In the genomic region with DNA sequence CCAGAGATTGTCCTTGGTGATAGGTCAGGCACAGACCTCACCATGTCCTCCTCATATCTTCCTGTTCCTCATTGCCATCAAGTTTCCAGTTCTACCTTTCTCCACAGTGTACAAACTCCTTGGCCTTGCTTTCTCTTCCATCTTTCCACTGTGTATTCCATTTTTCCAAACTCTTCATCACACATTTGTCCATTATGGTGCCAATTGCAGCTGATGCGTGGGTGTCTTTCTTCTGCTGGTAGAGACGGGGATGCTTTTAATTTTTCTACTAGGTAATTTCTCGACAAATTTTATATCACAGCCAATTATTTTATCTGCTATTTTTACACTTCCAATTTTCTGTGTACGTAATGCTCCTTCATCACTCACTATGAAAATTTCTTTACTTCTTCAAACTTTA, we compare ENCODE assay signal across 21 mouse cellular contexts.
"Had no signal": no experiment of that assay in that cellular context is flagged by ENCODE, and none has a peak within 500 bp of the region (broad histone marks: within the 10 kb centered on the region; RNA-seq: fewer than 3 reads in every experiment).

No protein-coding gene starts in this region.

- H3K9me3 ChIP-seq: lung, embryonic 15.5 days; midbrain, embryonic 12.5 days; neural tube, embryonic 13.5 days; neural tube, embryonic 15.5 days had no signal

- H3K4me1 ChIP-seq: lung, embryonic 15.5 days; megakaryocyte, embryonic 14.5 days; midbrain, embryonic 12.5 days; neural tube, embryonic 13.5 days; neural tube, embryonic 15.5 days had no signal

- H3K4me2 ChIP-seq: lung, embryonic 15.5 days; midbrain, embryonic 12.5 days; neural tube, embryonic 13.5 days; neural tube, embryonic 15.5 days had no signal

- H3K36me3 ChIP-seq: lung, embryonic 15.5 days; midbrain, embryonic 12.5 days; neural tube, embryonic 13.5 days; neural tube, embryonic 15.5 days had no signal

- H3K27ac ChIP-seq: lung, embryonic 15.5 days; macrophage; midbrain, embryonic 12.5 days; neural tube, embryonic 13.5 days; neural tube, embryonic 15.5 days had no signal

- DNase-seq: lung, adult 2 months; lung, postnatal 14 days; lung, postnatal 36 days; midbrain, embryonic 14.5 days; retina, postnatal 1 day; right cerebral cortex, adult 18-20 months; right cerebral cortex, postnatal 25 days; right cerebral cortex, postnatal 4 days; spleen, adult 18-20 months; thymus, adult 2 months; thymus, postnatal 25 days; thymus, postnatal 4 days had no signal

- H3K27me3 ChIP-seq: lung, embryonic 15.5 days; megakaryocyte, embryonic 14.5 days; midbrain, embryonic 12.5 days; neural tube, embryonic 13.5 days; neural tube, embryonic 15.5 days had no signal

- ATAC-seq: lung, postnatal 0 days; midbrain, embryonic 16.5 days had no signal

- H3K9ac ChIP-seq: lung, embryonic 15.5 days; midbrain, embryonic 12.5 days; neural tube, embryonic 13.5 days; neural tube, embryonic 15.5 days had no signal

- H3K4me3 ChIP-seq: lung, embryonic 15.5 days; megakaryocyte, embryonic 14.5 days; midbrain, embryonic 12.5 days; myocyte; neural tube, embryonic 13.5 days; neural tube, embryonic 15.5 days had no signal
